Mouse (Mus musculus): ENCODE data around the gene Srpx. TPM values are rescaled to one million over a fixed set of nuclear protein-coding genes. Genes with fewer than 3 reads are reported as not detected.

The Srpx gene
- total RNA-seq (2012; rRNA removed), result 0.32 and 0.36 TPM in 2 replicates

DNA sequence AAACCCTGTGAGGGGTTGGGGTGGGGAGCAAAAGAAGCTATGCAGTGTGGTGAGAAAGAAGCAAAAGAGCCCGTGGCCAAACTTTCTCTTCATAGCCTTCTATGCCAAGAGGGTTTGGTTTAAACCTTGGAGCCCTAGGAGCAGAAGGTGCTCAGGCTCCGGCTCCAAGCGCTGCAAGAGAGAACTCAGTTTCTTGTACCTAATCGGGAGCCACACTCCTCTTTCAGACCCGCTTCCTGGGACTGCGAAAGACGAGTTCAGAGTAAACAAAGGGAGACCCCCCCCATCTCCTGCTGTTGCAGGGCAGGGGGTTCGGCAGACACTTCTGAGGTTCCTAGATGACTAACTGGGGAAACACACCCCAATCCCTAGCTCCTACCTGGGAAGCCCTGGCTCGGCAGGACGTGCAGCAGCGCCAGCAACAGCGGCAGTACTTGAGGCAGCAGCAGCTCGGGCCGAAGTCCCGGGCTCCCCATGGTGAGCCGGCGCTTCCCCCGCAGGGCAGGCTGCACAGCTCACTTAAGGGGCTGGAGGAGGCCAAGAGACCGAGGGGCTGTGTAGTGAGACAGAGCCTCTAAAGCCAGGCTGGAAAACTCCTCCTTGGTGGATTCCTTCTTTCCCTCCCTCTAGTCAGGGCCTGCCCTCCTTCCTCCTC lies at the start of gene Srpx:
Gene Srpx, minus strand, starts transcription at position 645 of the 655 bp plus-strand sequence.
- no peak for DNase-seq (ENCODE audit: low read depth, low spot score)
- no peaks in the 10 kb centered on the region for H3K4me1 ChIP-seq (ENCODE audit: control insufficient read depth in 2 of 2, insufficient read depth in 2 of 2, low read length in 2 of 2, poor library complexity in 1 of 2)
- TF ChIP-seq CHD2 (IDR thresholded peaks at IDR 0.05; ENCODE audit: low read depth, low read length), result no peak
- TF ChIP-seq HCFC1 (IDR thresholded peaks at IDR 0.05; ENCODE audit: borderline replicate concordance, insufficient read depth, low read length), result no peak
- TF ChIP-seq ZC3H11A (IDR thresholded peaks at IDR 0.05; ENCODE audit: borderline replicate concordance, low read depth, low read length), result no peak
- no peak for TF ChIP-seq MAFK (IDR thresholded peaks at IDR 0.05; ENCODE audit: insufficient read depth, low read depth, low read length)
- no peak for TF ChIP-seq ZNF384 (IDR thresholded peaks at IDR 0.05; ENCODE audit: low read depth, low read length)
- H3K9ac ChIP-seq (ENCODE audit: insufficient read depth, low read depth, low read length, poor library complexity, severe bottlenecking), result no peak within 1 kb of the TSS
- peak within 1 kb of the TSS; percentile 28 to 44; a peak in 3 of 4 replicates for H3K4me3 ChIP-seq (ENCODE audit: insufficient read depth in 1 of 2, low read depth in 1 of 2, low read length in 2 of 2, poor library complexity in 1 of 2, severe bottlenecking in 1 of 2)
- H3K36me3 ChIP-seq (ENCODE audit: control insufficient read depth, insufficient read depth, low read length, poor library complexity, severe bottlenecking), result no peaks in the 10 kb centered on the region
- no peaks in the 10 kb centered on the region for H3K9me3 ChIP-seq (ENCODE audit: control insufficient read depth, insufficient read depth, low read depth, low read length)
- in situ Hi-C loops (cut with MboI; ENCODE audit: low sequenced_read_pairs in 2 of 2, unreplicated experiment in 2 of 2), result no loop called here
- no peak within 1 kb of the TSS for H3K27ac ChIP-seq (ENCODE audit: insufficient read depth, low read depth, low read length, poor library complexity, severe bottlenecking)

DNA sequence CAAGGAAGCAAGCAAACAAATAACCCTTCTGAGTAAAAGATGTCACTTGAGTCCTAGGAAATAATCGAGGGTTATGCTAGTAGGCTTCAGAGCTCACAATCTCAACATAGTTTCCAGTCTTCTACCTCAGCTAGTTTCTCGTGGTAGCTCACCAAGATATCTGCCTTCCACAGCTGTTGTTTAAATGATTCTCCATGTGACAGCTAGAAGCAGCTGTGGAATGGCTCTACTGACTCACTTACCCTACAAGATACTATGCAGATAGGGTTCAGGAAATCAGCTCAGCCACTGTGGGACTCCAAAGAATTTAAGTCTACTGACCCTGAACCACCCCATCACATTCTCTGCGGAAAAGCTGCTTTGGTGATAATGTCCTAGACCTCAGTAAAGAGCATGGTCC lies 34.9 kb upstream of the Srpx start:
- no peak overlapping the region for H3K9ac ChIP-seq (ENCODE audit: insufficient read depth, low read depth, low read length, poor library complexity, severe bottlenecking)
- no peaks in the 10 kb centered on the region for H3K9me3 ChIP-seq (ENCODE audit: control insufficient read depth, insufficient read depth, low read depth, low read length)
- no peaks in the 10 kb centered on the region for H3K4me1 ChIP-seq (ENCODE audit: control insufficient read depth in 2 of 2, insufficient read depth in 2 of 2, low read length in 2 of 2, poor library complexity in 1 of 2)
- in situ Hi-C loops (cut with MboI; ENCODE audit: low sequenced_read_pairs in 2 of 2, unreplicated experiment in 2 of 2), result no loop called here
- no peak overlapping the region for H3K27ac ChIP-seq (ENCODE audit: insufficient read depth, low read depth, low read length, poor library complexity, severe bottlenecking)
- no peak overlapping the region for H3K4me3 ChIP-seq (ENCODE audit: insufficient read depth in 1 of 2, low read depth in 1 of 2, low read length in 2 of 2, poor library complexity in 1 of 2, severe bottlenecking in 1 of 2)
- no peaks in the 10 kb centered on the region for H3K36me3 ChIP-seq (ENCODE audit: control insufficient read depth, insufficient read depth, low read length, poor library complexity, severe bottlenecking)
- no peak for TF ChIP-seq CHD2 (IDR thresholded peaks at IDR 0.05; ENCODE audit: low read depth, low read length)
- no peak for DNase-seq (ENCODE audit: low read depth, low spot score)

GRCm38 (mm10) chrX:10115780-10116179 lies 1.7 kb downstream of the Srpx start:
- H3K27ac ChIP-seq (ENCODE audit: insufficient read depth, low read depth, low read length, poor library complexity, severe bottlenecking), result no peak overlapping the region
- DNase-seq (ENCODE audit: low read depth, low spot score), result no peak
- H3K9ac ChIP-seq (ENCODE audit: insufficient read depth, low read depth, low read length, poor library complexity, severe bottlenecking), result no peak overlapping the region
- H3K4me1 ChIP-seq (ENCODE audit: control insufficient read depth in 2 of 2, insufficient read depth in 2 of 2, low read length in 2 of 2, poor library complexity in 1 of 2), result no peaks in the 10 kb centered on the region
- no peaks in the 10 kb centered on the region for H3K9me3 ChIP-seq (ENCODE audit: control insufficient read depth, insufficient read depth, low read depth, low read length)
- H3K4me3 ChIP-seq (ENCODE audit: insufficient read depth in 1 of 2, low read depth in 1 of 2, low read length in 2 of 2, poor library complexity in 1 of 2, severe bottlenecking in 1 of 2), result no peak overlapping the region
- in situ Hi-C loops (cut with MboI; ENCODE audit: low sequenced_read_pairs in 2 of 2, unreplicated experiment in 2 of 2), result no loop called here
- TF ChIP-seq ZC3H11A (IDR thresholded peaks at IDR 0.05; ENCODE audit: borderline replicate concordance, low read depth, low read length) (no peak), MAFK (IDR thresholded peaks at IDR 0.05; ENCODE audit: insufficient read depth, low read depth, low read length) (no peak), HCFC1 (IDR thresholded peaks at IDR 0.05; ENCODE audit: borderline replicate concordance, insufficient read depth, low read length) (no peak), ZNF384 (IDR thresholded peaks at IDR 0.05; ENCODE audit: low read depth, low read length) (no peak), CHD2 (IDR thresholded peaks at IDR 0.05; ENCODE audit: low read depth, low read length) (no peak)
- no peaks in the 10 kb centered on the region for H3K36me3 ChIP-seq (ENCODE audit: control insufficient read depth, insufficient read depth, low read length, poor library complexity, severe bottlenecking)

GRCm38 (mm10) chrX:10110736-10111135 lies 6.8 kb downstream of the Srpx start:
- Histone ChIP-seq H3K4me1 (ENCODE audit: control insufficient read depth in 2 of 2, insufficient read depth in 2 of 2, low read length in 2 of 2, poor library complexity in 1 of 2) (no peaks in the 10 kb centered on the region), H3K36me3 (ENCODE audit: control insufficient read depth, insufficient read depth, low read length, poor library complexity, severe bottlenecking) (no peaks in the 10 kb centered on the region), H3K9me3 (ENCODE audit: control insufficient read depth, insufficient read depth, low read depth, low read length) (no peaks in the 10 kb centered on the region), H3K9ac (ENCODE audit: insufficient read depth, low read depth, low read length, poor library complexity, severe bottlenecking) (no peak overlapping the region), H3K27ac (ENCODE audit: insufficient read depth, low read depth, low read length, poor library complexity, severe bottlenecking) (no peak overlapping the region), H3K4me3 (ENCODE audit: insufficient read depth in 1 of 2, low read depth in 1 of 2, low read length in 2 of 2, poor library complexity in 1 of 2, severe bottlenecking in 1 of 2) (no peak overlapping the region)
- in situ Hi-C loops (cut with MboI; ENCODE audit: low sequenced_read_pairs in 2 of 2, unreplicated experiment in 2 of 2), result no loop called here
- TF ChIP-seq ZC3H11A (IDR thresholded peaks at IDR 0.05; ENCODE audit: borderline replicate concordance, low read depth, low read length), result no peak
- no peak for TF ChIP-seq ZNF384 (IDR thresholded peaks at IDR 0.05; ENCODE audit: low read depth, low read length)
- no peak for TF ChIP-seq HCFC1 (IDR thresholded peaks at IDR 0.05; ENCODE audit: borderline replicate concordance, insufficient read depth, low read length)
- no peak for TF ChIP-seq MAFK (IDR thresholded peaks at IDR 0.05; ENCODE audit: insufficient read depth, low read depth, low read length)
- no peak for DNase-seq (ENCODE audit: low read depth, low spot score)

GRCm38 (mm10) chrX:10108558-10108957 lies 9.0 kb downstream of the Srpx start:
- in situ Hi-C loops (cut with MboI; ENCODE audit: low sequenced_read_pairs in 2 of 2, unreplicated experiment in 2 of 2), result no loop called here
- Histone ChIP-seq H3K4me1 (ENCODE audit: control insufficient read depth in 2 of 2, insufficient read depth in 2 of 2, low read length in 2 of 2, poor library complexity in 1 of 2) (no peaks in the 10 kb centered on the region), H3K27ac (ENCODE audit: insufficient read depth, low read depth, low read length, poor library complexity, severe bottlenecking) (no peak overlapping the region), H3K9ac (ENCODE audit: insufficient read depth, low read depth, low read length, poor library complexity, severe bottlenecking) (no peak overlapping the region), H3K9me3 (ENCODE audit: control insufficient read depth, insufficient read depth, low read depth, low read length) (no peaks in the 10 kb centered on the region), H3K4me3 (ENCODE audit: insufficient read depth in 1 of 2, low read depth in 1 of 2, low read length in 2 of 2, poor library complexity in 1 of 2, severe bottlenecking in 1 of 2) (no peak overlapping the region), H3K36me3 (ENCODE audit: control insufficient read depth, insufficient read depth, low read length, poor library complexity, severe bottlenecking) (no peaks in the 10 kb centered on the region)
- no peak for DNase-seq (ENCODE audit: low read depth, low spot score)
- TF ChIP-seq ZC3H11A (IDR thresholded peaks at IDR 0.05; ENCODE audit: borderline replicate concordance, low read depth, low read length) (no peak), MAFK (IDR thresholded peaks at IDR 0.05; ENCODE audit: insufficient read depth, low read depth, low read length) (peak; percentile 73)
